Mouse (Mus musculus): ENCODE data around the gene Tmed6.

GRCm38 (mm10) chr8:107030650-107031576 is 34.5 kb downstream of the Tmed6 start, which contains the start of gene Vps4a:
- TF ChIP-seq CTCF (IDR thresholded peaks at IDR 0.05; ENCODE audit: borderline replicate concordance, insufficient read depth, low read length) (peak; percentile 75; the same call in 1 of the 2 replicates), POLR2A (IDR thresholded peaks at IDR 0.05; ENCODE audit: low read depth, low read length) (peak; percentile 79)
